Mouse (Mus musculus) olfactory bulb, adult 2 months (tissue): ENCODE data around the gene Bbip1.

Source experiments
- CTCF ChIP-seq: fragments of 200-500 bp; IDR thresholded peaks from 2 replicates; pipeline ENCODE4 v1.5.1; 2012; ENCODE audit warnings: low read depth, mild to moderate bottlenecking, low read length, moderate library complexity; ENCODE audit not compliant: insufficient read depth
- POLR2A ChIP-seq: fragments of 200-500 bp; IDR thresholded peaks from 2 replicates; pipeline ENCODE4 v1.6.1; 2012; ENCODE audit warnings: mild to moderate bottlenecking, low read depth, low read length, moderate library complexity; ENCODE audit not compliant: insufficient read depth

DNA sequence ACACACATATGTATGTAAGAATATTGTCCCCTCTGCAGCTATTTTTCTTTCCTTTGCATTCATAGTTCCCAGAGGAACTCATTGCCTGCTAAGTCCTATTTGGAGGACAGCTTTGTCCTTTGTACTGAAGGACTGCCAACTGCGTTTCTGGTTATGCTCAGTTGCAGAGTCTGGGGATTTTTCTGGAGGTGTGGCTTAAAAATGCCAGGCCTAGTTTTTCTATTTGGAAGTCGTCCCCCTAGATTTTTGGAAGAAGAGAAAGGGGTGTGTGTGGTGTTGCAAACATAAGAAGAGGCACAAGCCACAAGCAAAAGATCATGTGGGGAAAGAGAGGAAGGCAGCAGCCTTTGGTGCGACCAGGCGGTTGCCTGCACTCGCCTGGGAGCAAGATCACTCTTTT, 46.4 kb downstream of the Bbip1 start:
- TF ChIP-seq POLR2A: no peak
- TF ChIP-seq CTCF: no peak
